Mouse (Mus musculus) heart, adult 2 months (tissue): Measurements from ENCODE around the gene Hoxb9.
A peak's percentile ranks its signal among the peaks of the same experiment; 100 is the strongest.

ENCODE experiments used
- CTCF ChIP-seq: fragments of 200-600 bp; IDR thresholded peaks from 2 replicates; pipeline ENCODE4 v1.8.1; 2022; ENCODE audit warnings: antibody characterized with exemption, mild to moderate bottlenecking, moderate library complexity
- POLR2A ChIP-seq: fragments of 200-500 bp; IDR thresholded peaks from 2 replicates; pipeline ENCODE4 v1.6.1; 2011; ENCODE audit warnings: mild to moderate bottlenecking, low read depth, low read length, control low read depth; ENCODE audit not compliant: insufficient read depth

DNA sequence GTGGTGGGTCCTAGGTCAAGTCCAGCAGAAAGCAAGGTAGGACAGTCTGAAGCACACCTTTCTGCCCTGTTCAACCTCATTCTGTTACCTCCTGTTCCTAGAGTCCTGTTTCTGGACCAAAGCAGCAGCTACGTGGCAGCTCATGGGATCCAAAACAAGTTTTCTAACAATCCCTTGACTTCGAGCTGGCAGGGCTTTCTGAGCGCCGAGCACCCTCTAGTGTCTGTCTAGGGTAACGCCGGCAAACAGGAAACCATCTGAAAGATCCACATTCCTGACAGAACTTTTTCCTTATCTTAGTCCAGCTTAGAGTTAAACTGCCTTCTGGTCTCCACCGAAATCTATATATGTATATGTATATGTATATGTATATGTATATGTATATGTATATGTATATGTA is 31.0 kb upstream of the Hoxb9 start:
- TF ChIP-seq CTCF = peak; percentile 79
- no peak for TF ChIP-seq POLR2A
